Mouse (Mus musculus) kidney, postnatal 4 days (tissue): Measurements from ENCODE around the gene Ralbp1.

Experiments
- DNase-seq, 2 experiments: peaks; one replicate each; pipeline ENCODE4 v3.0.0; 2021; ENCODE audit warnings: mixed read lengths in 2 of 2

Ralbp1 gene

DNA sequence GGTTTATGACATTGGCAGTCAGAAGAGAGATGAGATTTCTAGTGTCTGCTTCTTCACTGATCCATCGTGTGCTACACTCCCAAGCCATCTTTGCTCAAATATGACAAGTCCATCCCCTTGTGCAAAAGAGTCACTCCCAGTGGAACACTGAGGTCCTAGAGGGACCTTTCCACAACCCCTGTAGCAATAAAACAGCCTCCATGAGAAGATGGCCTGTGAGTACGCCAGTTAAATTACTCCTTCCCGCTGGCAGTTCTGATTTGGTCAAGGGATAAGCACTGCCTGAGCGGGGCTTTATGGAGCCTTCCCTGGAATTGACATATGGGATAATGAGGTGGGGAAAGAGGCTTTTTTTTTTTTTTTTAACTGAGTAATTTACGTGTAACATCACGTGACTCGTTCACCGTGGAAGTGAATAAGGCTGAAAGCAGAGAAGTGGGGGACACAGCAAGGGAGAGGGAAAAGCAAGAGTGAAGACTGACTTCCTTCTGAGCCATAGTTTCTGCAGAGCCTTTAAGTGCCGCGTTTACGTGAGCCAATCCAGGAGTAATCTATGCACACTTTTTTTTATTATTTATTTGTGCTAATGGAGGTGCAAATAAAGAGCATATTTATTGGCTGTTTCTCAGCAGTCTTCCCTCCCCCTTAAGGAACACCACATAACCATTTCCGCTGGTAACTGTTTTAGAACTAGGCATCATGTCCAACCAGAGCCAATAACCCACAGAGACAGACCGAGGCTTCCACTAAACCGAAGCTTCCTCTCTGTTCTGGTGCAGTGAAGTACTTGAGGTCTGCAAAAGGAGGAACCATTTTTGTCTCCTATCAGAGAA is at the start of gene Ralbp1:
Ralbp1 (minus strand) TSS at position 102 of the 833 bp plus-strand sequence.
- peak in 1 of 2 experiments; percentile 27 for DNase-seq

DNA sequence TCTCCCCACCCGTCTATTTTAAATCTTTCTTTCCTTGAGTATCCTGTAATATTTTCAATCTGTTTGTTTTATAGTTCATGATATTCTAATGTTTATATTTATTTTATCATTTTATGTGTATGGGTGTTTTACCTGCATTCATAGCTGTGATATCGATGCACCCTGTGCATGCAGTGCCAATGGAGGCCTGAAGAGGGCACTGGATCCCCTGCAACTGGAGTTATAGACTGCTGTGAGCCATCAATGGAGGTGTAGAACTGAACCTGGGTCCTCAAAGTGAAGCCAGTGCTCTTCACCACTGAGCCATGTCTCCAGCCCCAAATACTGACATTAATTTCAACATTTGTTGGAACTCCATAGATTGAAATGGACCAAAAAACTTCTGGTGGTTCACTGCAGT is 48.1 kb upstream of the Ralbp1 start:
- peak in 1 of 2 experiments; percentile 24 for DNase-seq

DNA sequence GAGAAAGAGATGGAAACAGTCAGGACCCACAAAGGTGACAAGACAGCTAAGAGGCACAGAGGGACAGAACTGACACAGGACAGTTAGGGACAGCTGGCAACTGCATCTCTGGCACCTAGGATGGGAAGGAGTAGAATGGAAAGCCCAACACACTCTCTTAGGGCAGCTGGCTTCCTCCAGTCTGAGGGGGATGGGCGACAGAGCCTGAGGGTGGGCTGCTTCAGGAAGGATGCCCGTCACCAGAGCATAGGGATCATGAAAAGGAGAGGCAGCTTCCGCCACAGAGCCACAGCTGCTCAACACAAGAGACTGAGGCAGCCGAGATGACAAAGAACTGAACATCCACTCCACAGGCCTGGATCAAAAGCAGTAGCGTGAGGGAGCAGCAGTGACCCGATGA is 45.9 kb upstream of the Ralbp1 start:
- DNase-seq: no peak

DNA sequence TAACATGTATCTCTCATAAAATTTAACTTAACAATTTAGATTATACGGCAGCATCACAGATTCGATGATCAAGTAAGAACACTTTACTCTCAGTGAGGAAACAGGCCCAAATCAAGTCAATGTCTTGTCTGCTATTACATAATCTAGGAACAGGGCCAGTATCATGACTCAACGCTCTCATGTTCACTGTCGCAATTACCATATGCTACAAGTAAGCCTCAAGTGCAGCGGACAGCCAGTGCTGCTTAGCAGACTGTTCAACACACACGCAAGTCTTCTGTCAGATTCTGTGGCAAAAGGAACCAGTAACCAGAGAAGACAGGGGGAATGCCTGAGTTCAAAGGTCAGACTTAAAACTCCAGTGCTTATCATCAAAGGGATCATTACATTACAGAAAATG is 45.4 kb upstream of the Ralbp1 start:
- DNase-seq: no peak

DNA sequence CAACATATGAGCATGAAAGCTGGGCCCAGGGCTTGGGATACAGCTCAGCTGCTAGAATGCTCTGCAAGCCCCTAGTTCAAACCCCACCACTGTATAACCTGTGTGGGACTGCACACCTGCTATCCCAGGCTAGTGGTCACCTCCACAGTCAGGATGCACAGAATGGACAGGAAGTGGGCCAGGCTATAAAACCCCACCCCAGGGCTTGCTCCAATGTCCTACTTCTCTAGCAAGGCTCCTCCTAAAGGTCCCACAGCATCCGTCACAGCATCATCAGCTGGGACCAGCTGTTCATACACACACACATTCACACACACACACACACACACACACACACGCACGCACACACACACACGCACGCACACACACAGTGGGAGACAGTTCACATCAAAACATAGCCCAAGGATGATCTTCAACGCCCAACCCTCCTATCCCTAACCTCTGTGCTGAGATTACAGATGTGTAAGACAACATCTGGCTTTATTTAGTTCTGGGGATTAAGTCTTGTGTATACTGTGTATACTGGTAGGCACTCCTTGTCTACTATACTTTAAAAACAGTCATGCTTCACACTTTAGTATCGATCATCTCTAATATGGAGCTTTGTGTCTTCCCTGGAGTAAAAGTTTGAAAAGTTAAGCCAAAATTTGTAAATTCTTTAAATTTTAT is 44.7 kb upstream of the Ralbp1 start:
- no peak for DNase-seq

DNA sequence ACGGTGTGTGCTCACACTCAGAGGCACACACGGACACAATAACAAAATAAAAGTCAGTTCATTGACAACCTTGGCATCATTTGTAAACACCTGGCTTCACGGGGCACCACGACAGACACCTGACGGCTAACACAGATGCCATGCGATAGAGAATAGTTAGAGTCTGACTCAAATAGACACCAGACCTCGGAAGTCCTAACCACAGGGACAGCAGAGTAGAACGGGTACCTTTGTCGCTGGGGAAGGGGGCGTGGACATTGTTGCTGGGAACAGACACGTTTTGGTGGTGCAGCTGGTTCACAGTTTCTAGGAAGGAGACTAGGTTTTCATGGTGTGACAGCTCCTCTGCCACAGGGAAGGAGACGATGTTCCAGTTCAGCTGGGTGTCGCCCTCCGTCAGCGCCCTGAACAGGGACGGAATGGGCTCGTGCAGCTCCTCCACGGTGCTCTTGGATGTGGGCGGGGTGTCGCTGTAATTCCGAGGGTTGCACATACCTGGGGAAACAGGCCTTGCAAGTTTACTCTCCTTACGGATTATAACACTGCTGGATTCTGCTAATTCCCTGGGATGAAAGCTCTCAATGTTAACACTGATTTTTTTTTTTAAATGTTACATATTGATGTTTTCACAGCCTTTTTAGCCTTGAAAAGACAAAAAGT is 43.9 kb upstream of the Ralbp1 start:
- DNase-seq: no peak

DNA sequence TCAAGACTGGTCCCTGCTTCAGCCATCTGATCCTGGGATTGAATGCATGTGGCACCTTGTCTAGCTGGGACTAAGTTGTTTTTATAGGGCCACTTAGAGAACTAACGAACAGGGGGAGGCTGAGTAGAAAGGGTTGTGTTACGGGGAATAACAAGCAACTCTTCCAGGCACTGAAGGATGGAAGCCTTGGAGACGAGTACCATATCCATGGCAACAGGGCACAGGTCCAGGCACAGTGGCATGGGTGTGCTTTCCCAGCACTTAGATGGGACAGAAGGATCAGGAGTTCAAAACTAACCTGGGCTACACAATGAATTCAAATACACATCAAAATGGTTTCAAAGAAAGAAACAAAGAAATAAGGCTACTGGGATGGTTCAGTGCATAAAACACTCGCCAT is 41.5 kb upstream of the Ralbp1 start:
- no peak for DNase-seq

DNA sequence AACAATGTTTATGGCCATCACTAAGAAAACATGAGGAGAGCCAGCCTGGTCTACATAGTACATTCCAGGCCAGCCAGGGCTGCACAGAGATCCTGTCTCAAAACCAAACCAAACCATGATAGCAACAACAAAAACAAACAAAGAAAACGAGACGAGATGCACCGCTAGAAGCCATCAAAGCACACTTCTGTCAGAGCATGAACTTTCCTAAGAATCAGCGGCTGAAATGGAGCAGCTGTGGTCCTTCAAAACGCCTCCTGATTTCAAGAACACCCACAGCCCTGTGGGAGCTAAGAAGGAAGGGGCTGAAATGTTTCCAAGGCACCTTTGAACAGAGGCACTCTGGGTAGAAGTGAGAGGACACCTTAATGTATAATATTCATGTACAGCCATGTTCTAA is 38.6 kb upstream of the Ralbp1 start:
- no peak for DNase-seq

DNA sequence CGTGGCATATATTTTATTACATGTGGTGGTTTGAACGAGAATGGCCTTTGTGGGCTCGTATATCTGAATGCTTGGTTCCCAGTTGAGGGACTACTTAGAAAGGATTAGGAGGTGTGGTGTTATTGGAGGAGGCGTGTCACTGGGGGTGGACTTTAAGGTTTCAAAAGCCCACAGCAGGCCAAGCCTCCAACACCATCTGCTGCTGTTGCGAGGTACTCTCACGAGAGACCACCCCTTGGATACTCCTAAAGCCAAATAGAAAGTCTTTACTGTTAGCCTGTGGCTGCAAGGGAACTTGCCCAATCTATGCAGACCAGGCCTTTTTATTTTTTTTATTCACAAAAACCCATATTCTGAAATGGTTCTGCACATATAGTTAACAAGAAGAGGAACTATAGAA is 36.4 kb upstream of the Ralbp1 start:
- DNase-seq: no peak

DNA sequence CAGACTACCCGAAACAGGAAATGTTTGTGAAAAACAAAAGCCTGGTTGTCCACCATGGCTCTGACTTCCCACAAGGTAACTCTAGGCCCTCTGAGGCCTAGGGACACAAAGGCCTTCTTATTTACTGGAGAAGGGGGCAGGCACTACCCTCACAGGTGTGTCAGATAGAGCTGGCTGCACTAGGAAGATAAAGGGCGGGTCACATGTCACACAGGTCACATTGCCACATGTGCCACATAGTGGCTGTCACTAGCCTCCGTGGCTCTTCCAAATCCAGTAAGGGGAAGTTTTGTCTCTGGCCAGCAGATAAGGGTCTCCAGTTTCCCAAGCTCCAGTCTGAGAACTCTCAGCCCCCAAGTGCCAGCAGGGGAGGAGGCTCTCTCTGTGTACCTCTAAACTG is 33.6 kb upstream of the Ralbp1 start:
- no peak for DNase-seq

DNA sequence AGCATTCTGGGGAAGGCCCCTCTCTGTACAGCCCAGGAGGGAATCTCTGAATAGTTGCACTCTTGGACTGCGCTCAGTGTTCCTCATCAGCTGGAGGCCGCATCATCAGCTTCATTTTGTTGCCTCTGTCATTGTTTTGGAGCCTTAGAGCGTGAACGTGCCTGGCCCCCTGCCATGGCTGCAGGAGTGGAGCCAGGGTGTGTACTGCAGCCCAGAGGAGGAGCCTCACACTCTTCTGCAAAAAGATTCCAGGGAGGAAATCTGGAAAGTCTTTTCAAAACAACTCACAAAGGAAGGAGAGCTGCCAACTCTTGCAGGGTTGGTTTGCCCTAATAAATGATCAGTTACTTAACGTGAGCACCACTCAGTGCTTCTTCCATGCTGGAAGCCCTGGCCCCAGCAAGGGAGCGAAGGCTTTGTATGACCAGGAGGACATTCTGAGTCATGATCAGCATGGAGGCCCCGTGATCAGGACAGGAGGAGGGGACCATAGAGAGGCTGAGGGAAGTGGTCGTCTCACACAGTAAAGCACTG is 30.6 kb upstream of the Ralbp1 start:
- peak; percentile 90 to 93 for DNase-seq

DNA sequence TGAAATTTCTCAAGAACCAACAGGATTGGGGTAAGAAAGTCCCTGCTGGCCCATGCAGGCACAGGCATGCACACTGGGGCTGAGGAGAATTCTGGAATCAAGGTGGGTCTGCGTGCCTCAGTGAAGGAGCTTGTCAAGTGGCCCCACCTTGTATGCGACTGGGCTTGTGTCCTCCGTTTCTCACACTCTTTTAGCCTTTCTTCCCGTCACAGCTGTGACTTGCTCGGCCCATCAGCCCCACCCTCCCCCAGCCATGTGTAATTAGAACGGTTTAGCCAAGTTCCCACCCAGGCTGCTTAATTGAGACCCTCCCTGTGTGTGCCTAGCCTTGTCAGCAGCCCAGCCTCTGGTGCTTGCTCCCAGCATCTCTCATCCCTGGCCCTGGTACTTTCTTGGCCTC is 28.5 kb upstream of the Ralbp1 start:
- no peak for DNase-seq

DNA sequence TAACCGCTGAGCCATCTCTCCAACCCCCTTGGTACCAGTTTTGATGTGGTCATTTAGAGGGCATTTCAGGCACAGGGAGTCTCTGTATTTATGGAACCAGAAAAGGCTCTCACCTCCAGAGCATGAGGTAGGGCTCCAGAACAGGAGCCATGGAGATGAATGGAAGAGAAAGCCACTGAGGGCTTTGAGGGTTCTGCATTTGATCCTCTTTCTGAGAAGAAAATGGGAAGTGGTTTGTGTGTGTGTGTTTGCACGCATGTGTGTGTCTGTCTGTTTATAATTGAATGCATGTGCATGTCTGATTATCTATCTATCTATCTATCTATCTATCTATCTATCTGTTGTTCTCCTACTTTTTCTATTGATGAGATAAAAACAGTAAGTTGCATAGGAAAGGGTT is 26.6 kb upstream of the Ralbp1 start:
- no peak for DNase-seq

DNA sequence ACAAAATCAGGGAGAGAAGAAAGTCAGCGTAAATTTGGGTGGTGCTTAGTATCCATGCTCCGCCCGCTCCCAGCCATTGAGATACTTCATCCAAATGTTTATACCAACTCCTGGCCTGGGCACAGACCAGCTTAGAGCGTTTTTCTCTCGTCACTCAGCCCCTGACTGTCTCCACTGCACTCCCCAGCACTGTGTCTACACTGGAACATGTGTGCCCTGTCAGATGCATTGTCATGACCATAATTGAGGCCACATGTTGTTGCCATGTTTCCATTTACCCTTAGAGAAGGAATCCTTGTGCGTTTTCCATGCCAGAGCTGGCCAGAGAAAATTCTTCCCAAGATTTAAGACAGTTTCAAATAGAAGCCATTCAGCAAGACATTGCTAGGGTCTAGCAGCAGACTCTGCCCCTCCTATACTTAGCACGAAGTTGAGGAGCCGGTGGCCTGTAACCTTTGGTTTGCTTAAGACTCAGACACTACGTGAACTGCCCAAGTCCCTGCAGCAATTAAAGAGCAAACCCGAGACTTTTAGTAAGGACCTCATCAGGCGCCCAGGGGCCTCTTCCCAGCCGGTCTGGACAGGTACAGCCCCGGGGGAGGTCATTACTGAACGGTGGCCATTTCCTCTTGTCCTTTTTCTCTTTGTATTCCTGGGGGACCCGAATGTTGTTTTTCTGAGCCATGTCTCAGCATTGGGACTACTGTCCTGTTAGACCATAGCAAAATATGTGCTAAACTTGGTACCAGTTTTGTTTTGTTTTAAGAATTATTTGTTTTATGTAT is 25.9 kb upstream of the Ralbp1 start:
- no peak for DNase-seq

DNA sequence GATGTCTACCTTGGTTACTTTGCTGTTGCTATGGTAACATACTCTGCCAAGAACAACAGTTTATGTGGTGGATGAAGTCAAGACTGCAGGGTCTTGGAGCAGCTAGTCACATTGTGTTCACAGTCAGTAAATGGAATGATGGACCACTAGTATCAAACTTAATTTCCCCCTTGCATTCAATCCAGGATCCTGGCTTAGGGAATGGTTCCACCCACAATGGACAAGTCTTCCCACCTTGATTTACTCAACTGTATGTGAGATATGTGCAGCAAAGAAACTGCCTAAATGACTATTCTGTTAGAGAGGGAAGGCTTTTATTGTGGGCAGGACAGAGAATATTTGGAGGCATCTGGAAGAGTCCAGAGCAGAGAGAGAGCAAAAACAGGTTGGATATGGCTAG is 22.7 kb upstream of the Ralbp1 start:
- no peak for DNase-seq

DNA sequence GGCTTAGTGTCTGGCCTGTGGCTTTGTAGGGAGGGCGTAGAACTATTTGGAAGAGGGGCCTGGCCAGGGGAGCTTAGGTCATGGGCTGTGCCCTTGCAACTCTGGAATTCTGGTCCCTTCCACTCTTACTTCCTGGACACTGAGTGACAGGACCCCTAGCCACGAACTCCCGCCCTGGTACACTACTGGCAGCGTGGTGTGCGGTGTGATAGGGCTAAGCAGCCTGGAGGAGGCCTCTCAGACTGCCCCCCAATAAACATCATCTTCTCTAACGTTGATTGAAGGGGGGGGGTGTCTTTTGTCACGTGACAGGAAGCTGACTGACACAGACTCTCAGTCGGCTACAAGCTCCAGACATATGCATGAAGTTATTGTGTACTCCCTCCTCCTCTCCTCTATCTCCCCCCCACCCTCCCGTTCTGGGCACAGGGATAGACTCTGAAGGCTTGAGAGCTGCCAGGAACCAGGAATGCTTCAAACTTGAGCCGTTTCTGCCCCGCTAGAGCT is 21.4 kb upstream of the Ralbp1 start:
- DNase-seq: peak; percentile 27 to 54

DNA sequence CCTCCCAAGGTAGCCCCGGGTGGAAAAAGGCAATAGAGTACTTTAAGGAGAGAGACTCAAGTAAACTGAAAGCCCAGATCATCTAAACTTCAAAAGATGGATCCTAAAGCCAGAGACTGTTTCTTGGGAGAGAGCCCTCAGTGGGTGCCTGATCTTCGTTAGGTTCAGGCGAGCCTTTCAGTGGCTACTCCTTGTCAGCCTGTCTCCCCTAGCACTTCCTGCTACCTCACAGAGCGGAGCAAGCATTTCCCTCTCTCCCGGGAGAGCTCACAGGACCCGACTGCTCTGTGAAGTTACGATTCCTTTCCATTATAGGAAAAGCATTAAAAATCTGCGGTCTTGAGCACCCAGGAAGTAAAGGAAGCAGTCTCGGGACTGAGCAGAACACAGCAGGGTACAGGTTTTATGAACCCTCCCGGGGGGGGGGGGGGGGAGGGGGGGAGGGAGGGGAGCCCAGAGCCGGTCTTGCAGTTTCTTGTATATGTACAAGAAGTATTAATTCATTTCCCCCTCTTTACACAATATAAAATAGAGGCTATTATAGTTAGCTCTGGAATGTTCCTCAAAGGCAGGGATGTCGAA is 20.8 kb upstream of the Ralbp1 start:
- no peak for DNase-seq

DNA sequence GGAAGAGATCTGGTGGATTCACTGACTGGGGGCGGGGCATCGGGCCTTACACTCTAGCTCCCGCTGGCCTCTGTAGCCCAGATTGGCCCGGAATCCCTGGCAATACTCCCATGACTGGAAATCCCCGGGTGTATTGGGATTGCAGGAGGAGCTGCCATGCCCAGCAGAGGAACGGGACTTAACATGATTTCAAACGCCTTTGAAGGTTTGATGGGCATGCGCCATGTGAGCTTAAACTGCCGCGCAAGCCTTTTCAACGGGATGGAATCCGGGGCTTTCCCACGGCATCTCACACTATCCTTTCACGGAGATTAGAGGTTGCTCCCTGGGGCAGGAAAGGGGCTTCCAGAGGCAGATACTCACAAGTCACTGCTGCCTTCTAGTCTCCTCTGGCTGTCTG is 19.6 kb upstream of the Ralbp1 start:
- DNase-seq: no peak

DNA sequence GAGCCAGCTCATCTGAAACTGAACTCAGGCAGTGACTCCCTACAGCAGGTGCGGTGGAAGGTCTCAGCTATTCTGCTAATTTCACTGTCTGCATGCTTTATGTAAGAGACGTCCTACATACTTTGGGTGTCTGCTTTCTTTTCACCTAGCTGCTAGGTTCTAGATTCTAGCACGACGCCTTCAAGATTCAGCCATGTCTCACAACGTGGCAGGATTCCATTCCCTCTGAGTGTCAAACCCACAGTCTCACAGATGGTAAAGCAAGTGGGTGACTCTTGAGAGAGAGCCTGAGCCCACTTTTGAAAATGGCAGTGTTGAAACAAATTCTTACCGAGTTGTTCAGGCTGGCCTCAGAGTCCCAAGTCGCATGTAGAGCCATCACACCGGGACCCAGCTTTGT is 18.2 kb upstream of the Ralbp1 start:
- no peak for DNase-seq

DNA sequence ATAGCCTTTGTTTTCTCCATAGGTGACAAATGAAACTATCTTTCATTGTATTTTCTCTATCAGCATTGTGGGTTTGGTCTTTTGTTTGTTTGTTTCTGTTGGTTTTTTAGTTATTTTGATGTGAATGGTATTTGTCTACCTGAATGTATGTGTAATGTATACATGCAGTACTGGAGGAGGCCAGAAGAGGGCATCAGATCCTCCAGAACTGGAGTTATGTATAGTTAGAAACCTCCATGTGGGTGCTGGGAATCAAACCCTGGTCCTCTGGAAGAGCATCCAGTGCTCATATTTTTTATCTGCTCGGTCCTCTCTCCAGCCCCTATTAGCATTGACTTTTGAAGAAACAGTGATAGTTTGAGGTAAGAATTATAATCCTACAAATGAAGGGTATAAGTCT is 17.4 kb upstream of the Ralbp1 start:
- DNase-seq: no peak

DNA sequence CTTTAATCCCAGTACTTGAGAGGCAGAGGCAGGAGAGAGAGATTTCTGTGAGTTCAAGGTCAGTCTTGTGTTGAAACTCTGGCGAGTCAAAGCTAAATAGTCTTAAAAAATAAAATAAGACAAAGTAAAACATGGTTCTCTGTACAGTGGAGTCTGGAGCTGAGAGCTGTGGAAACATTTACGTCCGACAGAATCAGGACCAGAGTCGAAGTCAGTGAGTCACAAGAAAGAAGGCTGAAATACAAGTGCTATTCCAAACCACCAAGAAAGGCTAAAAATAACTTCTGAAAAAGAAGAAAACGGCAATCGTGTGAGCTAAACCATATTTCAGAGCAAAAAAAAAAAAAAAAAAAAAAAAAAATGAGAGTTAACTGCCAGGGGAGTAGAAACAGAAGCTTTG is 16.7 kb upstream of the Ralbp1 start:
- DNase-seq: no peak

DNA sequence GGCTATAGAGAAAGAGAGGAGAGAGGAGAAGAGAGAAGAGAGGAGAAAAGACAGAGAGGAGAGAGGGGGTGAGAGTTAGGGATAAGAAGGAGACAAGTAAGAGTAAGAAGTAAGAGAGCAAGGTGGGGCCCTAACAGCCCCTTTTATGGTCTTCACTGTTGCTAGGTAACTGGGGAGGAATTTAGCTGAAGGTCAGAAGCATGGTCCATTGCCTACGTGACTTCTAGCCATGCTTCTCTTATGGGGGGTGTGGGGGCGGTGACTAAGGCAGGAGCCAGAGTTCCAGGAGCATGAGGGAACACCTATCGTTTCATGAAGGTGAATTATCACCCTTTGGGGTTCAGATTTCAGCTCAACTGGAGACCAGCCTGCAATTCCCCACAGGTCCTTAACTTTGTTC is 10.4 kb upstream of the Ralbp1 start:
- no peak for DNase-seq
